Mouse (Mus musculus): ENCODE data around the gene Tiam1. TPM values are rescaled to one million over a fixed set of nuclear protein-coding genes. Genes with fewer than 3 reads are reported as not detected.

Gene Tiam1
- polyA plus RNA-seq, 1 experiment from 2014 or later: 30.4 TPM

- Histone ChIP-seq H3K27me3 (0 out of 2 replicates have a peak, but pooled peaks cover 9% of the 10 kb centered on the region), H3K9me3 (no peaks in the 10 kb centered on the region), H3K4me3 (replicated peaks) (peak overlapping the region; percentile 40), H3K27ac (no peak overlapping the region), H3K36me3 (peaks cover 2% of the 10 kb centered on the region; the same call in 1 of the 2 replicates), H3K9ac (replicated peaks) (peak overlapping the region; percentile 59), H3K4me1 (replicated peaks) (peaks cover 26% of the 10 kb centered on the region), H3K4me2 (replicated peaks) (peak overlapping the region; percentile 76)
- WGBS: under 1% methylated on average over 33 of the region's 33 CpGs
- ATAC-seq: peak; percentile 63
These were observed 183.2 kb downstream of the Tiam1 start for GRCm38 (mm10) chr16:89960186-89960878.

- no peak overlapping the region for H3K27ac ChIP-seq
- no peak overlapping the region for H3K9ac ChIP-seq (replicated peaks)
- no peak overlapping the region for H3K4me3 ChIP-seq (replicated peaks)
- H3K4me2 ChIP-seq (replicated peaks): 0 out of 2 replicates have a peak overlapping the region, but pooled peaks have one; percentile 0
- 31% methylated on average over 12 of the region's 12 CpGs for WGBS
- H3K27me3 ChIP-seq: 0 out of 2 replicates have a peak, but pooled peaks cover 9% of the 10 kb centered on the region
- no peaks in the 10 kb centered on the region for H3K9me3 ChIP-seq
- peaks cover 7% of the 10 kb centered on the region; the same call in 1 of the 2 replicates for H3K36me3 ChIP-seq
- ATAC-seq: peak; percentile 25; the same call in 1 of the 2 replicates
- peaks cover 26% of the 10 kb centered on the region for H3K4me1 ChIP-seq (replicated peaks)
These were observed 184.6 kb downstream of the Tiam1 start for GRCm38 (mm10) chr16:89958982-89959381.

- 70% methylated on average over 10 of the region's 10 CpGs for WGBS
- Histone ChIP-seq H3K4me1 (replicated peaks) (peaks cover 26% of the 10 kb centered on the region), H3K27me3 (0 out of 2 replicates have a peak, but pooled peaks cover 9% of the 10 kb centered on the region), H3K9ac (replicated peaks) (no peak overlapping the region), H3K9me3 (no peaks in the 10 kb centered on the region), H3K36me3 (peaks cover 7% of the 10 kb centered on the region; the same call in 1 of the 2 replicates), H3K4me3 (replicated peaks) (no peak overlapping the region), H3K27ac (no peak overlapping the region), H3K4me2 (replicated peaks) (no peak overlapping the region)
- ATAC-seq: no peak
These were observed 185.5 kb downstream of the Tiam1 start for GRCm38 (mm10) chr16:89958030-89958429.

DNA sequence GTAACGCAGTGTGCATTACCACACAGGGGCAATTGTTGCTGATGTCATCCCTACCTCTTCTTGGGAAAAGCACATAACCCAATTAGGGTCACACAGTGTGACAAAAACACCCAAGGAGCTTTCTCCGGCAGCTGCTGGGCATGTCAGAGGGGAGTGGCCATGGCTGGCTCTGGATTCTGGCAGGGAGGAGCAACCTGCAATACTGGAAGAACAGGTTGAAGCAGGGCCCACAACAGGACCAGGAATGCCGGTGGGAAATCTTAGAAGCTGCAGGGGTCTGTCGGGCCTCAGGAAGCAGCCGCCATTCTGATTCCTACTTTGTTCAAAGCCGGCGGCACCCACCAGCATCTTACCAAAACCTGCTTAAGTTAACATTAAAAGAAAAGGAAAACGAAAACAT, 189.0 kb downstream of the Tiam1 start:
- H3K27ac ChIP-seq: no peak overlapping the region
- 69% methylated on average over 8 of the region's 8 CpGs for WGBS
- no peaks in the 10 kb centered on the region for H3K27me3 ChIP-seq
- peaks cover 7% of the 10 kb centered on the region; the same call in 1 of the 2 replicates for H3K36me3 ChIP-seq
- H3K4me2 ChIP-seq (replicated peaks): no peak overlapping the region
- H3K9ac ChIP-seq (replicated peaks): no peak overlapping the region
- H3K4me1 ChIP-seq (replicated peaks): peaks cover 10% of the 10 kb centered on the region
- H3K9me3 ChIP-seq: no peaks in the 10 kb centered on the region
- no peak for ATAC-seq
- no peak overlapping the region for H3K4me3 ChIP-seq (replicated peaks)

DNA sequence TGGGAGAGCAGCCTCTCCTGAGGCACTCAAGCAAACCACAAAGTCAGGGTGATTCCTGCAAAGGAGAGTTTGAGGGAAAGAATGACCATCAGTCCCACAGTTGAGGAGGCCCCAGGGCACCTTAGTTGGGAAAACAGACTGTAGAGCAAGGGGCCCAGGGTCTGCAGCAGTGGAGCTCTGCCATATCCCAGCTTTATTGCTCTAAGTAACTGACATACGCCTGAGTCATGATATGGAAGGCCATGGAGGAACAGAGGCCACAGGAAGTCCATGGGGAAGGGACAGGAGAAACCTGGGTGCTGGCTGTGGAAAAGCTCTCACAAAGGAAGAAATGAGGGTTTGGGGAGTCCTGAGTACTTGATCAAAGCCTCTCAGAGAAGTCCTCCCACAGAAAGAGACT, 189.5 kb downstream of the Tiam1 start:
- WGBS: 90% methylated on average over 1 of the region's 1 CpGs
- H3K4me2 ChIP-seq (replicated peaks): no peak overlapping the region
- H3K27me3 ChIP-seq: no peaks in the 10 kb centered on the region
- no peaks in the 10 kb centered on the region for H3K9me3 ChIP-seq
- peaks cover 7% of the 10 kb centered on the region; the same call in 1 of the 2 replicates for H3K36me3 ChIP-seq
- H3K9ac ChIP-seq (replicated peaks): no peak overlapping the region
- no peak overlapping the region for H3K27ac ChIP-seq
- H3K4me1 ChIP-seq (replicated peaks): peaks cover 6% of the 10 kb centered on the region
- no peak for ATAC-seq
- H3K4me3 ChIP-seq (replicated peaks): no peak overlapping the region

DNA sequence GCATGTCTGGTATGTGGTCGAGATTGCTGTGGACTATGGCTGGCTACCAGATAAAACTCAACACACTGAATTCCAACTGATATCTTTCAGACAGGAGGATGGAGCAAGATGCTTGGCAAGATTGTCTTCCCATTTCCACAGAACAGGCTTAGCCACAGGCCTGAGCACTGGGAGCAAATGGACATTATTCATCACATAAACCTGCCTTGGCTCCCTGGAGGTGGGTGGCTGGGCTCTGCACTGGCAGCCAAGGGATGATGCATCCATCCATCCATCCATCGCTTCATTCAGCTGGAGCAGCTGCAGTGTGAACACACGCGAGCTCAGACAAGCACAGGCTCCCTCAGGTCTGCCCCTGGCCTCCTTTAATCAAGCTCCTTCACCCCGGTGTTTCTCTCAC, 190.7 kb downstream of the Tiam1 start:
- Histone ChIP-seq H3K27ac (no peak overlapping the region), H3K27me3 (no peaks in the 10 kb centered on the region), H3K9ac (replicated peaks) (no peak overlapping the region), H3K9me3 (no peaks in the 10 kb centered on the region), H3K4me2 (replicated peaks) (no peak overlapping the region), H3K36me3 (peaks cover 7% of the 10 kb centered on the region; the same call in 1 of the 2 replicates), H3K4me1 (replicated peaks) (no peaks in the 10 kb centered on the region), H3K4me3 (replicated peaks) (no peak overlapping the region)
- no peak for ATAC-seq
- WGBS: 89% methylated on average over 5 of the region's 5 CpGs

DNA sequence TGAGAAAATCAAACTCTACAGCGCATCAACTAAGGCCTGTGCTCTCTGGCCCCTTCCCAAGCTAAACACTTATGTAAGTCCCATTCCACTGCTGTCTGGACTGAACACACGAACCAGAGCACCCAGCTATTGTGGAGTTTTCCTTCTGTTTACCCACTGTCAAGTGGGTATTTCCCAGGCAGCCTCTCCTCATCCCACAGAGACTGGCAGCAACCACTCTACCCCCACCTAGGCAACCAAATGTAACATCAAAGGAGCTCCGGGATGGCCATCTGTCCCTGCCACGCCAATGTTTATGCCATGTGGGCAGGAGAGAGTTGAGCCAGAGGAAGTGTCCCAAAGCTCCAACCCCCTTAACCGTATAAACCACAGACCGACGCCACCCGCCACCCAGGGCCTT, 192.8 kb downstream of the Tiam1 start:
- H3K27ac ChIP-seq: no peak overlapping the region
- H3K9me3 ChIP-seq: no peaks in the 10 kb centered on the region
- peak; percentile 24; the same call in 1 of the 2 replicates for ATAC-seq
- H3K4me2 ChIP-seq (replicated peaks): no peak overlapping the region
- WGBS: 81% methylated on average over 8 of the region's 8 CpGs
- peaks cover 7% of the 10 kb centered on the region; the same call in 1 of the 2 replicates for H3K36me3 ChIP-seq
- H3K27me3 ChIP-seq: no peaks in the 10 kb centered on the region
- no peak overlapping the region for H3K9ac ChIP-seq (replicated peaks)
- peaks cover 1% of the 10 kb centered on the region; the same call in 1 of the 2 replicates for H3K4me1 ChIP-seq (replicated peaks)
- no peak overlapping the region for H3K4me3 ChIP-seq (replicated peaks)

DNA sequence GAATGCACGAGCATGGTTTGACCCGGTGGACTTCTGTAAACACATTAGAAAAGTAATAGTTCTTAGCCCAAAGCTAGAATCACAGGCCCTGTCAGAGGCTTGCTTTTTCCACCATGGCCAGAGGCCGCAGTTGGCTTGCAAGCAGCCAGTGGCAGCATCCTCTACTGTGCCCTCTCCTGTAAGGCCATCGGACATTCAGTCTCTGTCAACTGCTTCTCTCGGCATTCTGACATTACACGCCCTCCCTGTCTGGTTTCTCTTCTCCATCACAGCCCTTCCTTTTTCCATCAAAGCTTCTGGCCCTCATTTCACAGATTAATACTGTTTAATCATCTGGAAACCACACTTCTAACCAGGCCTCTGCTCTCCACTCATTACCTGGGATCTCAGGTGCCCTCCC, 193.3 kb downstream of the Tiam1 start:
- H3K27me3 ChIP-seq: no peaks in the 10 kb centered on the region
- no peak overlapping the region for H3K9ac ChIP-seq (replicated peaks)
- no peaks in the 10 kb centered on the region for H3K9me3 ChIP-seq
- no peak overlapping the region for H3K4me2 ChIP-seq (replicated peaks)
- WGBS: 88% methylated on average over 6 of the region's 6 CpGs
- no peak for ATAC-seq
- H3K36me3 ChIP-seq: peaks cover 4% of the 10 kb centered on the region; the same call in 1 of the 2 replicates
- peaks cover 6% of the 10 kb centered on the region for H3K4me1 ChIP-seq (replicated peaks)
- no peak overlapping the region for H3K4me3 ChIP-seq (replicated peaks)
- H3K27ac ChIP-seq: no peak overlapping the region

DNA sequence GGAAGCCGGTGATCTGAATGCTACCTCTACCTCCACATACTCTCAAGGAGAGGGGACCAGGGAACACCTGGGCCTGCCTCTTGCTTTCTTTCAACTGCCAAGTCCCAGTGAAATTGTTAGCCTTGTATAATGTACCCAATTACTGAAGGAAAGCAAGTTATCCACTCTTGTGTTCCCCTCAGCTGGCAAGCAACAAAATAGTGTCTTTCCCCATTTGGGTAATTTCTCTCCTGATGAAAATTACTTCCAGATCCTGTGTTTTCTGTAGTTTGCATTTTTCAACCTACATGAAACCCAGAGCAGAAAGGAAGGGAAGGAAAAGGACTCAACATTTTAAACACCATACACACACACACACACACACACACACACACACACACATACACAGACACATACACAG, 195.5 kb downstream of the Tiam1 start:
- ATAC-seq: no peak
- H3K9me3 ChIP-seq: no peaks in the 10 kb centered on the region
- no peaks in the 10 kb centered on the region for H3K27me3 ChIP-seq
- peaks cover 28% of the 10 kb centered on the region for H3K4me1 ChIP-seq (replicated peaks)
- no peaks in the 10 kb centered on the region for H3K36me3 ChIP-seq
- no peak overlapping the region for H3K9ac ChIP-seq (replicated peaks)
- WGBS: 100% methylated on average over 1 of the region's 1 CpGs
- H3K27ac ChIP-seq: no peak overlapping the region
- H3K4me3 ChIP-seq (replicated peaks): no peak overlapping the region
- no peak overlapping the region for H3K4me2 ChIP-seq (replicated peaks)

- no peaks in the 10 kb centered on the region for H3K9me3 ChIP-seq
- H3K27me3 ChIP-seq: no peaks in the 10 kb centered on the region
- no peak overlapping the region for H3K4me2 ChIP-seq (replicated peaks)
- WGBS: 92% methylated on average over 11 of the region's 11 CpGs
- no peak for ATAC-seq
- H3K27ac ChIP-seq: no peak overlapping the region
- H3K9ac ChIP-seq (replicated peaks): no peak overlapping the region
- no peak overlapping the region for H3K4me3 ChIP-seq (replicated peaks)
- H3K36me3 ChIP-seq: no peaks in the 10 kb centered on the region
- peaks cover 35% of the 10 kb centered on the region for H3K4me1 ChIP-seq (replicated peaks)
These were observed 196.8 kb downstream of the Tiam1 start for GRCm38 (mm10) chr16:89946816-89947215.

- peaks cover 35% of the 10 kb centered on the region for H3K4me1 ChIP-seq (replicated peaks)
- peak overlapping the region; percentile 35 for H3K4me2 ChIP-seq (replicated peaks)
- H3K36me3 ChIP-seq: no peaks in the 10 kb centered on the region
- H3K27ac ChIP-seq: peak overlapping the region; percentile 71
- peak overlapping the region; percentile 17; the same call in 1 of the 2 replicates for H3K9ac ChIP-seq (replicated peaks)
- ATAC-seq: peak; percentile 43; the same call in 1 of the 2 replicates
- H3K27me3 ChIP-seq: no peaks in the 10 kb centered on the region
- H3K9me3 ChIP-seq: no peaks in the 10 kb centered on the region
- WGBS: 24% methylated on average over 19 of the region's 19 CpGs
- H3K4me3 ChIP-seq (replicated peaks): no peak overlapping the region
These were observed 198.8 kb downstream of the Tiam1 start for GRCm38 (mm10) chr16:89944604-89945283.

- H3K4me1 ChIP-seq (replicated peaks): peaks cover 35% of the 10 kb centered on the region
- no peaks in the 10 kb centered on the region for H3K36me3 ChIP-seq
- peak overlapping the region; percentile 71 for H3K27ac ChIP-seq
- H3K9me3 ChIP-seq: no peaks in the 10 kb centered on the region
- peak overlapping the region; percentile 17; the same call in 1 of the 2 replicates for H3K9ac ChIP-seq (replicated peaks)
- peak overlapping the region; percentile 35 for H3K4me2 ChIP-seq (replicated peaks)
- peak; percentile 74 for ATAC-seq
- no peaks in the 10 kb centered on the region for H3K27me3 ChIP-seq
- WGBS: 2% methylated on average over 6 of the region's 6 CpGs
- H3K4me3 ChIP-seq (replicated peaks): no peak overlapping the region
These were observed 199.5 kb downstream of the Tiam1 start for GRCm38 (mm10) chr16:89944050-89944449.

Measured in midbrain, embryonic 13.5 days (tissue).